Mouse (Mus musculus) ES-Bruce4 (cell line): Measurements from ENCODE around the gene Abtb1.

Experiments used
- CTCF ChIP-seq: IDR thresholded peaks from one replicate; pipeline ENCODE4 v1.8.1; 2011; ENCODE audit warnings: low read depth, low read length
- POLR2A ChIP-seq: IDR thresholded peaks from one replicate; pipeline ENCODE4 v1.8.1; 2011; ENCODE audit warnings: low read length; ENCODE audit not compliant: insufficient read depth

GRCm38 (mm10) chr6:88884195-88884594, 42.4 kb upstream of the Abtb1 start:
- TF ChIP-seq POLR2A (no peak), CTCF (no peak)
